Mouse (Mus musculus) spleen, embryonic (tissue): ENCODE measurements around the gene Cadm4.
"Not testable (repeated sequence)": the region's sequence is repeated elsewhere in the genome, so short reads cannot be mapped to it uniquely, and the experiment has no call there.

Experiments
- CTCF ChIA-PET: fragments of 350-600 bp; sonication (Branson Sonifier 250); formaldehyde crosslinking; loops from one replicate; lab custom pipeline; 2022; lab: Charles Lee

Gene Cadm4

DNA sequence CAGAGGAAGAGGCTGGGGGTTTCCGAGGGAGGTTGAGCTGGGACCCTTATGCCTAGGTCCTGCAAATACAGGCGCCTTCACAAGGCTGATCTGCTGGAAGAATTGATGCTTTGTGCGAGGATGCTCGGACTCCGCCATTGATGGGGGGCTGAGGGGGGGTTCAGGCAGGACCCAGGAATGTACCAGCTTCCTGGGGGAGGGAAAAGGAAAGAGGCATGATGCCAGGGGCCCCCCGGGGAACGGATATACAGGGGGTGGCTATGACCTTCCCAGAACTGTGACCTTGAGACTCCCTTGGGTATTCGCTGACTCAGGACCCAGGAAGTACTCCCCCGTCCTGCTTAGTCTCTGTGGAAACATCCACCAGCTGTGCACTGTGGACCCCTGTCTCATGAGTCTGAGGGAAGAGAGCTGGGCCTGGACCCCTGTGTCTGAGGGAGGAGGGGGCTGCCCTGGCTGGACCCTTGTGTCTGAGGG is 4.9 kb downstream of the Cadm4 start:
- CTCF ChIA-PET = interaction anchor here (0.7 kb wide), 1 partner anchor 40 kb away, joined by 8 read pairs; no protein-coding TSS in a partner anchor

DNA sequence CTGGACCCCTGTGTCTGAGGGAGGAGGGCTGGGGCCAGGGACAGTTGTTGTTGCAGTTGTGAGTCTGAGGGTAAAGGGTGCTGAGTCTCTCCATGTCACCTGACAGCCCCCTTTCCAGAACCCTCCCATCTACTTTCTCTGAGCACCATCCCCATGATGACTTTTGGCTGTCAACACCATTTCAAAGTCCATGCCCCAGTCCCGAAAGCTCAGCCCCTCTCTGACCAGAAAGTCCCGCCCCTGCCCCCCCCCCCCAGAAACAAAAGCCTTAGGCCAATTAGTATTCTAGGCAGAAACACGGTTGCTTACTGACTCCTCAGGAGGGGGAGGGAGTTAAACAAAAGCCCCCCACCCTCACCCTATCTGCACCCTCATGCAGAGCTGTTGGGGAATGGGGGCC is 5.6 kb downstream of the Cadm4 start:
- CTCF ChIA-PET = interaction anchor here (0.6 to 0.7 kb wide), 3 partner anchors 65 to 209 kb away, joined by 7 to 18 read pairs (median 11); no protein-coding TSS in a partner anchor

DNA sequence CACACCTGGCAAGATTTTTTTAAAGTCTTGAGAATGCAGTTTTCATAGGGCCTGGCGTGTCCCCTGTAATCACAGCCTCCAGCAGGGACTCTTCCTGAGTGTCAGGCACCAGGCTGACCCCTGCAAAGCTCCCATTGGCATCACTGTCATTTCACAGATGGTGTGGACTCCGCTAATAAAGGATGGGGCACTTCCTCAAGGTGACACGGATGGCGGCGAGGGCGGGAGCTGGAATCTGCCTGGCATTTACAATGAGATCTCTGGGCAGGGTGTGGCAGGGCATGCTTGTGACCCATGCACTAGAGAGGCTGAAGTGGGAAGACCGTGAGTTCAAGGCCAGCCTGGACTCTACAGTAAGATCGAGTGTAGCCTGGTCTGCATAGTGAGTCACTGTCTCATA is 6.5 kb downstream of the Cadm4 start:
- CTCF ChIA-PET = no interaction called here

DNA sequence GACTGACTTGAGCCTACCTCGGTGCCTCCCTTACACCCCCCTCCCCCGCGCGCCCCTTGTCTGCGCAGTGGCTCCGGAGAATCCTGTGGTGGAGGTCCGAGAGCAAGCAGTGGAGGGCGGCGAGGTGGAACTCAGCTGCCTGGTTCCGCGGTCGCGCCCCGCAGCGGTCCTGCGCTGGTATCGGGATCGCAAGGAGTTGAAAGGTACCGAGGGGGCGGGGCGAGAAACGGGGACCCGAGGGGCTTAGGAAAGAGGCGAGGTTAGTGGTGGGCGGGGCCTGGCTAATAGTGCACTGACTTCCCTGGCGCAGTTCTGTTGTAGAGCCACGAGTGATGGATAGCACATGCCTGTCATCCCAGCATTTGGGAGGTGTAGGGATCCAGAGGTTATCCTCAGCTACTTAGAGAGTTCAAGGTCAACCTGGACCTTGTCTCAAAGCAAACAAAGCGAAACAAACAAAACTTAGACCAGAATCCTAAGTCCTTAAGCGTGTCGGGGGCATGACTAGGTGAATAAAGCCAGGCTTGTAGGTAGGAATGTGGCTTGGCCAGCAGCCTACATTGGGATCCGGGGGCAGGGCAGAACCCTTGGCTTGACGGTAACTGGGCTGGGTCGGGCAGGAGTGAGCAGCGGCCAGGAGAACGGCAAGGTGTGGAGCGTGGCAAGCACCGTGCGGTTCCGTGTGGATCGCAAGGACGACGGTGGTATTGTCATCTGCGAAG is 18.2 kb downstream of the Cadm4 start:
- CTCF ChIA-PET = no interaction called here

DNA sequence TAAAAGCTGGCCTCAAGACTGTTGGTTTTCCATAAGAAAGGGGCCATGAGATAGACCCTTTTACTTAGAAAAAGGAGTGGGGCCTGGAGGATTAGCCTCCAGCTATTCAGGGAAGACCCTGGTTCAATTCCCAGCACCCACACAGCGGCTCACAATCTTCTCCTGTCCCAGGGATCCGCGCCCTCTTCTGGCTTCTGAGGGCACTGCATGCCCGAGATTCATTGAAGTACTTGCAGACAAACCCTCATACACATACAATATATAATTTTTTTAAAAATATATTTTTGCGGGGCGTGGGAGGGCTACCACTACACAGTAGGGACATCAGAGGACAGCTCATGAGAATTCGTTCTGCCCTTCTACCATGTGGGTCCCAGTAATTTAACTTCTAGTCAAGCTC is 19.1 kb downstream of the Cadm4 start:
- CTCF ChIA-PET = no interaction called here

DNA sequence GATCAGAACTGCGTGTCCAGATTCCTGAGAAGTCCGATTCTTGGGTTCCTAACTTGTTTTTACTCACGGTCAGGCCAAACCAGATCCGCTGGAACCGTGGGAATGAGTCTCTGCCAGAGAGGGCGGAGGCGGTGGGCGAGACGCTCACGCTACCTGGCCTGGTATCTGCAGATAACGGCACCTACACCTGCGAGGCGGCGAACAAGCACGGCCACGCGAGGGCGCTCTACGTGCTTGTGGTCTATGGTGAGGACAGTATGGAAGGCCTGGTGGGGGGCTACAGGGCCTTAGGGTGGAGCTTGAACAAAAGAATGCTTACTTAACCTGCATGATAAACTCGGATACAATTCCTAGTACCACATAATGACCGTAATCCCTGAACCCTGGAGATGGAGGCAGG is 19.7 kb downstream of the Cadm4 start:
- CTCF ChIA-PET = no interaction called here

DNA sequence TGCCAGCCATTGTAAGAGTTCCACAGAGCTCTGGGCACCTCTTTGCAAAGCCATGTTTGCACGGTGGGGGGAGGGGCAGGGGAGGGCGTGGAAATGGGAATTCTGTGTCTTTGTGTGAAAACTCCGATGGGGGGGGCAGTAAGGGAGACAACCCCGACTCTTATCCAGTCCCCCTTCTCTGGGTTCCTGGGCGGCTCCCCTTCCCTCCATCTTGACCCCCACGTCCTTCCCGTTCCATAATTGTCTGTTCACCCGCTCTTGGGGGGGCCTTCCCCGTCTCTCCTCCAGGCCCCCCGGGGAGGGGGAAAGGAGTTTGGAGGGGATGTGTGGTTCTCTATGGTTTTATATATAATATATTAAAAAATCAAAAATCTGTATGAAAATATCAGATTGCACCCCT is 22.2 kb downstream of the Cadm4 start:
- CTCF ChIA-PET = interaction anchor here (0.6 to 0.7 kb wide), 2 partner anchors 237 to 1323 kb away, joined by 3 to 6 read pairs; no protein-coding TSS in a partner anchor

DNA sequence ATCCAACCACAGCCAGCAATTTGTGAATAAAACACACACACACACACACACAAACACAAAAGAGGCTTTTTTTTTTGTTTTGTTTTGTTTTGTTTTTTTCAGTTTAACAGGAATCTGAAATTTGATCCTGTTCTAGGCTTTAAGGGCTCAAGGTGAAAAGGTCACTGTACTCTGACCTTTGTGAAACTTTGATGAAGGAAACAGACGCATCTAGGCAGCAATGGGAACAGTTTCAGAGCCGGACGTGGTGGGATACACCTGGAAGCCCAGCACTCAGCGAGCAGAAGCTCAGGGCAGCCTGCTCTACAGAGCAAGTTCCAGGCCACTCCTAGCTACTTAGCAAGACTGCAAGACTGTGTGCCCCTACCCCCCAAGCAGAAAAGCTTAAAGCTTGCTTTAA is 23.0 kb downstream of the Cadm4 start:
- CTCF ChIA-PET = no interaction called here

DNA sequence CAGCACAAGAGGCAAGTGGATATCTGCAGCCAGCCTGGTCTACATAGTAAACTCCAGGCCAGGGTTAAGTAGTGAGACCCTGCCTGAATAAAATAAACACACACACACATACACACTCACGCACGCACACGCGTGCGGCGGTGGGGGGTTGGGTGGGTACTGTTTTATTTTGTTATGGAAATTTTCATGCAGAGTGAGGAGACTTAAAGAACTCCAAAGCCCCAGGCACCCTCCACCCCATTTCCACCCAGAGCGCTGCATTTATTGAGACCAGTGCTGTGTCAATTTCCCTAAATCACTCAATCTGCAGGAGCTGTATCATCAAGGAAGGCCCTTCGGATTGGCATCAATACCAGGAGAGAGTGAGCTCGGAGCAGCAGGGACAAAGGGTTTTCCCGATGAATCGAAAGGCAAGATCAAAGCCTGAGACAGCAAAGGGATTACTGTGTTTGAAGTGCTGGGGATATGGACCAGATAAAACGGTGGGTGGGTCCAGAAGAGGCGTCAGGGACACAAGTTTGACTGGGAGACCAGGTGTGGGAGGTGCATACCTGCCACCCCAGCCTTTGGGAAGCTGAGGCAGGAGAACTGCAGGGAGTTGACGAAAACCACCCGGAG is 23.7 kb downstream of the Cadm4 start:
- CTCF ChIA-PET = interaction anchor here (0.9 kb wide), 1 partner anchor 64 kb away, joined by 4 read pairs; no protein-coding TSS in a partner anchor

DNA sequence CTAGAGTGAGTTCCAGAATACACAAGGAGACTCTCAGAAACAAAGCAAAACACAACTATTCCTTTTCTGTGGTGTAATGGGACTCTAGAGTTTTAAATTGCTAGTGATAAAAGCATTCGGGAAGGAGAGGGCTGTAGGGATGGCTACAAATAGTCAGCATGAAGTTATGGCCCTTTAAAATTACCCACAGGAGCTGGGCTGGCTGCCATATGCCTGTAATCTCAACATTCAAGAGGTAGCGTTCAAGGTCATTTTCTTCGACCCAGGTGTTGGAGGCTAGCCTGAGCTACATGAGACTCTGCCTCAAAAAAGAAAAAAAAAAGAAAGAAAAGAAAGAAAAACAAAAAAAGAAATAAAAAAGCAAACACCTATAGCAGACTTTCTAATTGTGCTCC is 24.2 kb downstream of the Cadm4 start:
- CTCF ChIA-PET = interaction anchor here (0.6 to 0.9 kb wide), 2 partner anchors 25 to 64 kb away, joined by 4 read pairs; no protein-coding TSS in a partner anchor

DNA sequence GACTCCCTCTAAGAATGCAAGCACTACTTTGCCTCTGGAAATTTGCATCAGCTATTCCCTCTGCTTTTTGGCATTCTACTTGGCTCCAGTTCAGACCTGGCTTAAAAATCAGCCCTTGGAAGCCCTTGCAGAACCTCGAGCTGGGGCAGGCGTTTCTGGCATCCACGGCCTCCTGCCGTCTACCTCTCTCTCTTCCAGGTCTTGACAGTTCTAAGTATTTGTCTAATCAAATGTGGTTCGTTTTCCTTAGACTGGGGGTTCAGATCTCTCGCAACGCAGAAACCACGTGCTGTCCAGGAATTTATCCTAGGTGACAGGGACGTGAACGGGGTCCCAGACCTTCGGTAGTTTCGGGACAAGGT is 24.6 kb downstream of the Cadm4 start:
- CTCF ChIA-PET = interaction anchor here (0.6 to 0.9 kb wide), 3 partner anchors 26 to 65 kb away, joined by 3 to 4 read pairs (median 4); no protein-coding TSS in a partner anchor

DNA sequence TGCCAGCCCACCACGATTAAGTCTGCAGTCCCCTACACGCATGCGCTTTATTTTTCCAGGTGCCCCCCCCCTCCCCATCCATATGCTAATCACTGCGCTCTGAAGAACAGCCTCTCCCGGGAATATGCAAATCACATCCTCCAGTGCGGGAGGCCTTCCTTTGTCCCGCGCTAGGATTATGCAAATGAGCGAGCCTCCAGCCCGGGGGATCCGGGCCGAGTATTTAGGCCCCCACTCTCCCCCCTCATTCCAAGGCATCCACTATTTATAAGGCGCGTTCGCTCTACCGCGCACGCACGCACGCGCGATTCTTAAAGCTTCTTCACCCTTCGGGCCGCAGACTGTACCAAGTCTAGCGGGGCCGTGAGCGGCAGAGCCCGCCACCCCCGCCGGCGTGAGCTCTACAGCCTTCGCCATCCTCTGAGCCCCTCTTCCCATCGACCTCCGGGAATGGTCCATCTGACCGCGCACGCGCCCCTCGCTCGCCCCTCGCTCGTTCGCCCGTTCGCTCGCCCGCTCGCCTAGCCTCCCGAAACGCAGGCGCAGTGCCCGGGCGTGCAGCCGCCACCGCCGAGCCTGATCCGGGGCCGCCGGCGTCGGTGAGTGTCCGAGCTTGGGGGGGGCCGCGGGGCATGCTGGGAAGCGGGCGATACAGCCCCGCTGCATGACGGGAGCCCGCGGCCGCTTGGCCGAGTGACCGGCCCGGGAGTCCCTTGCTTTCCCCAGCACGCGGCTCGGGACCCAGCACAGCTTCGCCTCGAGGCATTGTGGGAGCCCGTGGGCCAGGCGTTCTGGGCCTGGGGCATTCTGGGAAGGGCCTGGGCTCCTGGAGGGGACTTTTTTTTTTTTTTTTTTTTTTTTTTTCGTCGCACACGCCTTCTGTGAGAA is 25.3 kb downstream of the Cadm4 start, which contains the start of gene Zfp428:
Gene Zfp428 (plus strand): TSS at position 169 of the 888 bp plus-strand sequence.
- CTCF ChIA-PET = interaction anchor here (0.6 to 1.0 kb wide), 5 partner anchors 12 to 57 kb away, joined by 3 to 15 read pairs (median 4); no protein-coding TSS in a partner anchor

DNA sequence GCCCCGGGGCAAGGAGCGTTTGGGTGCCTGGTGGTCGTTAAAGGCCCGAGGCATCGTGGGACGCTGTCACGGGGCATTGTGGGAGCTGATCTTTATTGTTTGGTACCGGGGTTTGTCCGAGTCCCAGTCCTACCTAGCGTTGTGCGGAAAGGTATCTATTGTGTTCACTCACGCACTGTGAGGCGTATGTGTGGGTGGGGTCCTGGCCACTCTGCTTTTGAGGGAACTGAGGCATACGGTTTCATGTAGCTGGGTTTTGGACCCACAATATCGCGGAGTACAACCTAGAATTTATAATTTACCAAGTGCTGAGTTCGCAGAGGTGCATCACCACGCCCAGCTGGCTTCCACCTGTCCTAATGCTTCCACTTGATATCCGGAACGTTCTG is 25.9 kb downstream of the Cadm4 start:
- CTCF ChIA-PET = interaction anchor here (0.7 to 1.0 kb wide), 3 partner anchors 12 to 46 kb away, joined by 3 to 15 read pairs (median 13); no protein-coding TSS in a partner anchor

DNA sequence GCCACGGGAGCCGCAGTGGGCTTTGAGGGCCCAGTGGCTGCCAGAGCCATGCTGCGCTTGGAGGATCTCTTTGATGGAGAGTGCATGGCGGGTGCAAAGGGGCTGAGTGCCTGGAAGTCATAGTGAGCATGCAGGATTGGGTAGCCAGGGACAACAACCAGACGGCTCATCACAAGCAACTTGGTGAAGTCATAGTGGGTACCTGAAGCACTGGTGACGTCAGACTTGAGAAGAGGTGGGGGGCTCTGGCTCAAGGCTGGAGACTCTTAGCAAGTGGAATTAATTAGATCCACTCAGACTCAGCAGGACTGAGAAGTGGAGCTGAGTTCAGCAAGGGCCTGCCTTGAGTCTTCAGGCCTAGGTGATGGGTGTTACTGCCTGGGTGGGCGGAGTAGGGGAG is 30.5 kb downstream of the Cadm4 start, which contains the start of gene AC161166.1:
Gene AC161166.1 (minus strand): TSS at position 101 of the 400 bp plus-strand sequence.
- CTCF ChIA-PET = no interaction called here

DNA sequence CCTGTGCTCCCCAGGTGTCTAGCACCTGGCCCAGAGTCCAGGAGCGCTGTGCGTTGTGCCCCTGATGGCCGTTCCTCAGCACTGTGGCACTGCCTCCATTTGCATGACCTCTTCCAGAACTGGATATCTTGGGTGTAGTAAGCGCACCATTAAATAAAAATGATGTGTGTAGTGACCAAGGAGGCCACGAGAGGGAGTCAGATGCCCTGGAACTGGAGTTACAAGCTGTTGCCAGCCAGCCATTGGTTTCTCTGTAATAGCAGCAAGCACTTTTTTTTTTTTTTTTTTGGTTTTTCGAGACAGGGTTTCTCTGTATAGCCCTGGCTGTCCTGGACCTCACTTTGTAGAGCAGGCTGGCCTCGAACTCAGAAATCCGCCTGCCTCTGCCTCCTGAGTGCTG is 34.5 kb downstream of the Cadm4 start:
- CTCF ChIA-PET = not testable (repeated sequence)

DNA sequence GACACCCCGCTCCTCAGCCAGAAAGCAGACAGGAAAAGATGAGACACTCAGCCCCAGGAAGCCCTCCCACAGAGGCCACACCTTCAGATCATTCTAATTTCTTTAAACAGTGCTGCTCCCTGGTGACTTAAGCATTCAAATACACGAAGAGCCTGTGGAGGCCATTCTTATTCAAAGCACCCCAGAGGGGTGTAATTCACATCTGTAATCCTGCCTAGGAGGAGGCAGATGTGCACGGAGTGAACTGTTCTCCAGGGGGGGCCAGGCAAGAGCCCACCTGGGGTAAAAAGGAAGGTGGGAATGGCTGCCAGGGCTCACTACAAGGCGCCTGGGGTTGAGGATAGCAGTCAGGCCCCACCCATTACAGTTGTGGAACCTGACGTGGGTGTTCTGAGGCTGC is 35.3 kb downstream of the Cadm4 start:
- CTCF ChIA-PET = no interaction called here

DNA sequence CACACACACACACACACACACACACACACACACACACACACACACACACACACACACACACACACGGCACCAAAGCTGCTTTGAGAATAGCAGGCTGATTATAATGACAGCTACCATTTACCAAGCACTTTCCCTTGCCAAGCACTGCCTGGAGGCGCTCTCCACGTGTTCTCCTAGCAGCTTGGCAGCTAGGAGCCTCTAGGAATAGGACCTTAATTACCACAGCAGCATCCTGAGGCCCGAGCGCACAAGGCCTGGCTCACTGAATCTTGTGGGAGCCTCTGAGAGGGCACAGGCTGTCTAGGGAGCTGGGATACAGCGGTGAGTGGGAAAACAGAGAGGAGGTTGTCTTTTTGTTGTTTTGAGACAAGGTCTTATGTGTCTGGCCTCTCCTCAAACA is 35.8 kb downstream of the Cadm4 start:
- CTCF ChIA-PET = interaction anchor here (0.9 kb wide), 1 partner anchor 15 kb away, joined by 4 read pairs; no protein-coding TSS in a partner anchor

DNA sequence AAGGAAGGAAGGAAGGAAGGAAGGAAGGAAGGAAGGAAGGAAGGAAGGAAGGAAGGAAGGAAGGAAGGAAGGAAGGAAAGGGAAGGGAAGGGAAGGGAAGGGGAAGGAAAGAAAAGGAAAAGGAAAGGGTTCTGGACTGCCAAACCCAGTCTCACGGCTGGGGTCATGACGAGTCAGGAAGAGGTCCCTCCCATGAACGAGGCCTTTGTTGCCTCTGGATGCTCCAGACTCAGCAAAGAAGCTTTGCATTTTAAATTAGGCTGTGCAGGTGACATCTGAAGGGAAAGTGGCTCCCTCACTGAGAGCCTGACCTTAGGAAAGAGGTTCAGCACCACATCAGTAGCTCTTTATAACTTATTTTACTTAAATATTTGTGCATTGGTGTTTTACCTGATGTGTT is 37.3 kb downstream of the Cadm4 start:
- CTCF ChIA-PET = no interaction called here

DNA sequence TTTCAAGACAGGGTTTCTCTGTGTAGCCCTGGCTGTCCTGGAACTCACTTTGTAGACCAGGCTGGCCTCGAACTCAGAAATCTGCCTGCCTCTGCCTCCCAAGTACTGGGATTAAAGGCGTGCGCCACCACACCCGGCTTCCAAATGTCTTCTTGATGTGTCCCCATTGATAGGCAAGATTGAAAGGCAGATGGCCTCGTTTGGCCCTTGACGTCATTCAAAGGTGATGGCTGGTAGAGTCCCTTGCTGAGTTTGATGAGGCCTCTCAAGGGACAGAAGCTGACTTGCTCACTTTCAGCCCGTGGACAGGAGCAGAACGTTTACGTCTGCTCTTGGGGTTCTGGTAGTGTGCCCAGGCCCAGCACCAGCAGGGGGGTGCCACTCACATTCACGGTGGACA is 38.2 kb downstream of the Cadm4 start:
- CTCF ChIA-PET = not testable (repeated sequence)

DNA sequence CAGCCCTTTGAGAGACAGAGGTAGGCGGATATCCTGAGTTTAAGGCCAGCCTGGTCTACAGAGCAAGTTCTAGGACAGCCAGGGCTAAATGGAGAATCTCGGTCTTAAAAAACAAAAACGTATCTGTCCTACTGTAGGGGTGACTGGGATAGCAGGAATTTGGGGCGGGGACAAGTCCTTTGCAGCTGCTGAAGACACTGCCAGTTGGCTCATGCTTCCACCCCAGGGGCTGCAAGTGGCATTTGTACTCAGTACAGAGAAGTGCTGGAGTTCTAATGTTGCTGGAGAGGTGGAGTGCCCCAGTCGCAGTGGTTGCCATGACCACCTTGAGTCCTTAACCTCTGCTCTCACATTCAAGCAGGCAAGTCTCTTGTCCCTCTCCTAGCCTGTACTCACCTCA is 41.0 kb downstream of the Cadm4 start:
- CTCF ChIA-PET = no interaction called here

DNA sequence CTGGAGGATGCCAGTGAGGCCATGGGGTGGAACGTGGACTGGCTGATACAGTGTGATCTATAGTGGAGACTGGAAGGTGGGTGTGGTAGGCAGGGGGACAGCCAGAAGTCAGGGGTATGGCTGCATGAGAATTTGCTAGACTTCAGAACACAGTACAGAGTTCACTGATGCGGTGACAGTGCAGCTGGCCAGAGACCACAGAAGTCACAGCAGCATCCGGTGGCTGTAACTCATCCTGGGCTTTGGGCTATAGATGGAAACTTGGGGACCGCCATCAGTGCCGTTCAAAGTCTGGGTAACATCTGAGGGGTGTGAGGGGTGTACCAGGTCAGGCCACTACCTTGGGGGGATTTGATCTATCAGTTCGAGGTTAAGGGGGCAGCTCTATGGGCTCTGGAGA is 41.9 kb downstream of the Cadm4 start:
- CTCF ChIA-PET = no interaction called here
